Mouse (Mus musculus): ENCODE measurements at regions not wholly inside any gene's neighbourhood (a gene's known extent, or its start where the extent isn't known, plus 50 kb on each side); places are given as distances from the start of the nearest gene placed in this dataset.

GRCm38 (mm10) chr13:16642450-16642994 lies 630.9 kb downstream of the Inhba start:
- no peak for ATAC-seq (replicated peaks; ENCODE audit: insufficient number of reproducible peaks, low FRiP score, low TSS enrichment)
- WGBS (ENCODE audit: insufficient replicate concordance) = 39% methylated on average over 6 of the region's 6 CpGs

GRCm38 (mm10) chr13:16645311-16645710 lies 633.7 kb downstream of the Inhba start:
- H3K27ac ChIP-seq (ENCODE audit: low read depth, low read length) = no peak overlapping the region
- WGBS (ENCODE audit: insufficient replicate concordance) = 64% methylated on average over 3 of the region's 3 CpGs
- H3K9me3 ChIP-seq (replicated peaks; ENCODE audit: control insufficient read depth, low read length) = no peaks in the 10 kb centered on the region
- H3K4me1 ChIP-seq (ENCODE audit: control insufficient read depth, insufficient read depth, low read length) = peaks cover 2% of the 10 kb centered on the region; the same call in 1 of the 2 replicates
- no peaks in the 10 kb centered on the region for H3K27me3 ChIP-seq (ENCODE audit: control insufficient read depth, insufficient read depth, low read length)
- no peak for ATAC-seq (replicated peaks; ENCODE audit: insufficient number of reproducible peaks, low FRiP score, low TSS enrichment)
- H3K9ac ChIP-seq (ENCODE audit: low read depth, low read length) = no peak overlapping the region
- H3K36me3 ChIP-seq (ENCODE audit: control insufficient read depth, insufficient read depth, low read length) = no peaks in the 10 kb centered on the region
- no peak overlapping the region for H3K4me2 ChIP-seq
- no peak overlapping the region for H3K4me3 ChIP-seq (ENCODE audit: low read depth, low read length)

More at GRCm38 (mm10) chr13:16642450-16642994, 630.9 kb downstream of the Inhba start:
- H3K4me3 ChIP-seq (ENCODE audit: low read depth, low read length) = no peak overlapping the region
- H3K9ac ChIP-seq (ENCODE audit: low read depth, low read length) = no peak overlapping the region
- H3K4me1 ChIP-seq (ENCODE audit: control insufficient read depth, insufficient read depth, low read length) = peaks cover 2% of the 10 kb centered on the region; the same call in 1 of the 2 replicates
- no peak overlapping the region for H3K4me2 ChIP-seq
- H3K9me3 ChIP-seq (replicated peaks; ENCODE audit: control insufficient read depth, low read length) = no peaks in the 10 kb centered on the region
- H3K27me3 ChIP-seq (ENCODE audit: control insufficient read depth, insufficient read depth, low read length) = no peaks in the 10 kb centered on the region
- no peak overlapping the region for H3K27ac ChIP-seq (ENCODE audit: low read depth, low read length)
- H3K36me3 ChIP-seq (ENCODE audit: control insufficient read depth, insufficient read depth, low read length) = no peaks in the 10 kb centered on the region

GRCm38 (mm10) chr13:16646056-16646455 lies 634.4 kb downstream of the Inhba start:
- Histone ChIP-seq H3K9ac (ENCODE audit: low read depth, low read length) (no peak overlapping the region), H3K4me2 (no peak overlapping the region), H3K27ac (ENCODE audit: low read depth, low read length) (no peak overlapping the region), H3K4me1 (ENCODE audit: control insufficient read depth, insufficient read depth, low read length) (peaks cover 2% of the 10 kb centered on the region; the same call in 1 of the 2 replicates), H3K9me3 (replicated peaks; ENCODE audit: control insufficient read depth, low read length) (no peaks in the 10 kb centered on the region), H3K4me3 (ENCODE audit: low read depth, low read length) (no peak overlapping the region), H3K36me3 (ENCODE audit: control insufficient read depth, insufficient read depth, low read length) (no peaks in the 10 kb centered on the region), H3K27me3 (ENCODE audit: control insufficient read depth, insufficient read depth, low read length) (no peaks in the 10 kb centered on the region)
- no peak for ATAC-seq (replicated peaks; ENCODE audit: insufficient number of reproducible peaks, low FRiP score, low TSS enrichment)

GRCm38 (mm10) chr13:16646649-16647048 lies 635.0 kb downstream of the Inhba start:
- Histone ChIP-seq H3K27me3 (ENCODE audit: control insufficient read depth, insufficient read depth, low read length) (no peaks in the 10 kb centered on the region), H3K36me3 (ENCODE audit: control insufficient read depth, insufficient read depth, low read length) (no peaks in the 10 kb centered on the region), H3K4me1 (ENCODE audit: control insufficient read depth, insufficient read depth, low read length) (peaks cover 2% of the 10 kb centered on the region; the same call in 1 of the 2 replicates), H3K9me3 (replicated peaks; ENCODE audit: control insufficient read depth, low read length) (no peaks in the 10 kb centered on the region), H3K4me2 (no peak overlapping the region), H3K27ac (ENCODE audit: low read depth, low read length) (no peak overlapping the region), H3K4me3 (ENCODE audit: low read depth, low read length) (no peak overlapping the region), H3K9ac (ENCODE audit: low read depth, low read length) (no peak overlapping the region)
- no peak for ATAC-seq (replicated peaks; ENCODE audit: insufficient number of reproducible peaks, low FRiP score, low TSS enrichment)

GRCm38 (mm10) chr13:16656110-16656509 lies 644.5 kb downstream of the Inhba start:
- Histone ChIP-seq H3K36me3 (ENCODE audit: control insufficient read depth, insufficient read depth, low read length) (no peaks in the 10 kb centered on the region), H3K4me1 (ENCODE audit: control insufficient read depth, insufficient read depth, low read length) (no peaks in the 10 kb centered on the region), H3K9ac (ENCODE audit: low read depth, low read length) (no peak overlapping the region), H3K4me3 (ENCODE audit: low read depth, low read length) (no peak overlapping the region), H3K9me3 (replicated peaks; ENCODE audit: control insufficient read depth, low read length) (no peaks in the 10 kb centered on the region), H3K4me2 (no peak overlapping the region), H3K27me3 (ENCODE audit: control insufficient read depth, insufficient read depth, low read length) (no peaks in the 10 kb centered on the region), H3K27ac (ENCODE audit: low read depth, low read length) (no peak overlapping the region)
- ATAC-seq (replicated peaks; ENCODE audit: insufficient number of reproducible peaks, low FRiP score, low TSS enrichment) = no peak
- WGBS (ENCODE audit: insufficient replicate concordance) = 65% methylated on average over 4 of the region's 4 CpGs

- 70% methylated on average over 6 of the region's 6 CpGs for WGBS (ENCODE audit: insufficient replicate concordance)
- no peak for ATAC-seq (replicated peaks; ENCODE audit: insufficient number of reproducible peaks, low FRiP score, low TSS enrichment)
Measured at GRCm38 (mm10) chr13:16659894-16660293, 648.2 kb downstream of the Inhba start.

GRCm38 (mm10) chr13:16668652-16669051 lies 657.0 kb downstream of the Inhba start:
- Histone ChIP-seq H3K4me3 (ENCODE audit: low read depth, low read length) (no peak overlapping the region), H3K27me3 (ENCODE audit: control insufficient read depth, insufficient read depth, low read length) (no peaks in the 10 kb centered on the region), H3K4me1 (ENCODE audit: control insufficient read depth, insufficient read depth, low read length) (no peaks in the 10 kb centered on the region), H3K36me3 (ENCODE audit: control insufficient read depth, insufficient read depth, low read length) (no peaks in the 10 kb centered on the region), H3K9ac (ENCODE audit: low read depth, low read length) (no peak overlapping the region), H3K9me3 (replicated peaks; ENCODE audit: control insufficient read depth, low read length) (no peaks in the 10 kb centered on the region), H3K4me2 (no peak overlapping the region), H3K27ac (ENCODE audit: low read depth, low read length) (no peak overlapping the region)
- WGBS (ENCODE audit: insufficient replicate concordance) = 83% methylated on average over 1 of the region's 1 CpGs
- ATAC-seq (replicated peaks; ENCODE audit: insufficient number of reproducible peaks, low FRiP score, low TSS enrichment) = no peak

More at GRCm38 (mm10) chr13:16659894-16660293, 648.2 kb downstream of the Inhba start:
- Histone ChIP-seq H3K36me3 (ENCODE audit: control insufficient read depth, insufficient read depth, low read length) (no peaks in the 10 kb centered on the region), H3K4me2 (no peak overlapping the region), H3K4me3 (ENCODE audit: low read depth, low read length) (no peak overlapping the region), H3K9me3 (replicated peaks; ENCODE audit: control insufficient read depth, low read length) (no peaks in the 10 kb centered on the region), H3K27ac (ENCODE audit: low read depth, low read length) (no peak overlapping the region), H3K4me1 (ENCODE audit: control insufficient read depth, insufficient read depth, low read length) (no peaks in the 10 kb centered on the region), H3K27me3 (ENCODE audit: control insufficient read depth, insufficient read depth, low read length) (no peaks in the 10 kb centered on the region), H3K9ac (ENCODE audit: low read depth, low read length) (no peak overlapping the region)

GRCm38 (mm10) chr13:16669281-16669680 lies 657.6 kb downstream of the Inhba start:
- Histone ChIP-seq H3K27ac (ENCODE audit: low read depth, low read length) (no peak overlapping the region), H3K36me3 (ENCODE audit: control insufficient read depth, insufficient read depth, low read length) (no peaks in the 10 kb centered on the region), H3K4me3 (ENCODE audit: low read depth, low read length) (no peak overlapping the region), H3K27me3 (ENCODE audit: control insufficient read depth, insufficient read depth, low read length) (no peaks in the 10 kb centered on the region), H3K4me2 (no peak overlapping the region), H3K9ac (ENCODE audit: low read depth, low read length) (no peak overlapping the region), H3K4me1 (ENCODE audit: control insufficient read depth, insufficient read depth, low read length) (no peaks in the 10 kb centered on the region), H3K9me3 (replicated peaks; ENCODE audit: control insufficient read depth, low read length) (no peaks in the 10 kb centered on the region)
- ATAC-seq (replicated peaks; ENCODE audit: insufficient number of reproducible peaks, low FRiP score, low TSS enrichment) = no peak
- WGBS (ENCODE audit: insufficient replicate concordance) = 89% methylated on average over 1 of the region's 1 CpGs

- H3K4me2 ChIP-seq = no peak overlapping the region
- H3K9ac ChIP-seq (ENCODE audit: low read depth, low read length) = no peak overlapping the region
- no peak overlapping the region for H3K27ac ChIP-seq (ENCODE audit: low read depth, low read length)
- H3K27me3 ChIP-seq (ENCODE audit: control insufficient read depth, insufficient read depth, low read length) = no peaks in the 10 kb centered on the region
- H3K4me3 ChIP-seq (ENCODE audit: low read depth, low read length) = no peak overlapping the region
- H3K36me3 ChIP-seq (ENCODE audit: control insufficient read depth, insufficient read depth, low read length) = no peaks in the 10 kb centered on the region
- no peak for ATAC-seq (replicated peaks; ENCODE audit: insufficient number of reproducible peaks, low FRiP score, low TSS enrichment)
- H3K4me1 ChIP-seq (ENCODE audit: control insufficient read depth, insufficient read depth, low read length) = no peaks in the 10 kb centered on the region
- no peaks in the 10 kb centered on the region for H3K9me3 ChIP-seq (replicated peaks; ENCODE audit: control insufficient read depth, low read length)
- 60% methylated on average over 5 of the region's 5 CpGs for WGBS (ENCODE audit: insufficient replicate concordance)
Measured at GRCm38 (mm10) chr13:16670047-16670733, 658.5 kb downstream of the Inhba start.
